Mouse (Mus musculus) ES-Bruce4 (cell line): ENCODE measurements around the gene Dph5.

Experiments used
- CTCF ChIP-seq: IDR thresholded peaks from one replicate; pipeline ENCODE4 v1.8.1; 2011; ENCODE audit warnings: low read depth, low read length
- POLR2A ChIP-seq: IDR thresholded peaks from one replicate; pipeline ENCODE4 v1.8.1; 2011; ENCODE audit warnings: low read length; ENCODE audit not compliant: insufficient read depth

DNA sequence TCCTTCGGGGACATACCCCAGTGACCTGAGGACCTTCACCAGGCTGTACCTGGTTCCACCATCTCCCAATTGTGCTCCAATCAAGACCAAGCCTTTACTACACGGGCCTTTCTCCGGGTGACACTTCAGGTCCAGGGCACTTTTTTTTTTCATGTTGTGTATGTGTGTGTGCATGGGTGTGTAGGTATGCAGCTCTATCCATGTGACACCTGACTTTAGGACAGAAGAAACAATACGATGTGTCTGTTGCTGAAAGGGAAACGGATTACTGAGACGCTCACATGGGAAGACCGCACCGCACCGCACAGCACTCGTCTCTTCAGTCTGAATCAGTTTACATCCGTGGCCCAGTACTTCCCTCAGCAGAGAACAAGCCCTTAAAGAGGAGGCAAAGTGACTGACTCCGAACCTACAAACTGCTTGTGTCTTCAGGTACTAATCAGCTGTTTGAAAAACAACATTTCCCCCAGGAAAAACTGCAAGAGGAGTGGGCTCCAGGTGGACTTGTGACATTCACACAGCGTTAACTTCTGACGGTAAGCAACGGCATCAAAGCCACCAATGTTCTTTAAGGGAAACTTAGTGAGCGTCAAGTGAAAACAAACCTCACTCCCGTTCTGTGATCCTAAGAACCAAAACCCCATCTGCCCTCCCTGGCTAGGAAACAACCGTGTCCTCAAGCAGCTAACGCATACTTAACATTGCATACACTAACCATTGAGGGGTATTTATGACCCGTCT lies 83.6 kb downstream of the Dph5 start:
- TF ChIP-seq CTCF (no peak), POLR2A (no peak)
